Mouse (Mus musculus) adrenal gland, adult (tissue): ENCODE results near the gene 1110051M20Rik.

ENCODE experiments used
- DNase-seq, 2 experiments: peaks; one replicate each; pipeline ENCODE4 v3.0.0; 2022 to 2023; ENCODE audit warnings: low spot score in 1 of 2; ENCODE audit not compliant: inconsistent age in 2 of 2

Gene 1110051M20Rik

GRCm38 (mm10) chr2:91236601-91237510, 207.6 kb downstream of the 1110051M20Rik start, which contains the start of gene Ddb2:
Ddb2 (minus strand) TSS chr2:91236982.
- DNase-seq = peak; percentile 94 to 98

GRCm38 (mm10) chr2:91229735-91230134, 214.8 kb downstream of the 1110051M20Rik start:
- no peak for DNase-seq
